Mouse (Mus musculus) ES-E14 (cell line): ENCODE measurements around the gene Grip1. TPM values are rescaled to one million over a fixed set of nuclear protein-coding genes. Genes with fewer than 3 reads are reported as not detected.

Experiments
- DNase-seq: peaks from one replicate; pipeline ENCODE4 v3.0.0-alpha.2; 2013; ENCODE audit warnings: low read depth, low spot score
- H3K27ac ChIP-seq: 2 replicates; pipeline ENCODE4 v1.5.1; 2012; ENCODE audit warnings: low read depth, mild to moderate bottlenecking, low read length, moderate library complexity, mixed read lengths; ENCODE audit not compliant: poor library complexity, insufficient read depth, severe bottlenecking
- H3K36me3 ChIP-seq: 2 replicates; pipeline ENCODE4 v1.6.1; 2012; ENCODE audit warnings: mild to moderate bottlenecking, low read length, moderate library complexity, mixed read lengths; ENCODE audit not compliant: control insufficient read depth, poor library complexity, insufficient read depth, severe bottlenecking
- H3K4me1 ChIP-seq, 2 experiments: fragments of 150-350 bp in 1 of 2; sonication (generic) in 1 of 2; 2 replicates each; pipeline ENCODE4 v1.6.1; 2012; ENCODE audit warnings: low read length in 2 of 2, mild to moderate bottlenecking in 1 of 2, mixed read lengths in 1 of 2; ENCODE audit not compliant: control insufficient read depth in 2 of 2, insufficient read depth in 2 of 2, poor library complexity in 1 of 2
- H3K4me3 ChIP-seq, 2 experiments: fragments of 150-350 bp in 1 of 2; sonication (generic) in 1 of 2; 2 replicates each; pipeline ENCODE4 v1.5.1; 2012; ENCODE audit warnings: low read length in 2 of 2, low read depth in 1 of 2, mild to moderate bottlenecking in 1 of 2, mixed read lengths in 1 of 2; ENCODE audit not compliant: insufficient read depth in 1 of 2, poor library complexity in 1 of 2, severe bottlenecking in 1 of 2
- H3K9ac ChIP-seq: 2 replicates; pipeline ENCODE4 v1.6.1; 2012; ENCODE audit warnings: low read depth, mild to moderate bottlenecking, low read length, mixed read lengths; ENCODE audit not compliant: poor library complexity, insufficient read depth, severe bottlenecking
- H3K9me3 ChIP-seq: fragments of 150-350 bp; sonication (generic); 2 replicates; pipeline ENCODE4 v1.6.1; 2012; ENCODE audit warnings: low read depth, mild to moderate bottlenecking, low read length; ENCODE audit not compliant: control insufficient read depth, insufficient read depth
- CHD2 ChIP-seq: IDR thresholded peaks from 2 replicates; pipeline ENCODE4 v1.6.1; 2014; ENCODE audit warnings: mild to moderate bottlenecking, low read depth, low read length, inconsistent platforms
- HCFC1 ChIP-seq: IDR thresholded peaks from 2 replicates; pipeline ENCODE4 v1.6.1; 2012; ENCODE audit warnings: low read length, inconsistent platforms, borderline replicate concordance; ENCODE audit not compliant: insufficient read depth
- MAFK ChIP-seq: IDR thresholded peaks from 2 replicates; pipeline ENCODE4 v1.6.1; 2014; ENCODE audit warnings: mild to moderate bottlenecking, low read depth, low read length, inconsistent platforms; ENCODE audit not compliant: insufficient read depth
- ZC3H11A ChIP-seq: IDR thresholded peaks from 2 replicates; pipeline ENCODE4 v1.6.1; 2012; ENCODE audit warnings: low read depth, mild to moderate bottlenecking, inconsistent platforms, low read length, borderline replicate concordance
- ZNF384 ChIP-seq: IDR thresholded peaks from 2 replicates; pipeline ENCODE4 v1.6.1; 2012; ENCODE audit warnings: low read depth, low read length, inconsistent platforms
- in situ Hi-C, 2 experiments: fragments of 600-800 bp; cut with MboI; formaldehyde crosslinking; loops; one replicate each; pipeline ENCODE4 v1.15.1; 2025; ENCODE audit warnings: low sequenced_read_pairs in 2 of 2, inconsistent platforms in 1 of 2; ENCODE audit not compliant: unreplicated experiment in 2 of 2
- total RNA-seq: library from RNA; depleted of rRNA; stranded (reverse); fragments of 300-350 nt; gene quantifications from 2 replicates; pipeline ENCODE4 v1.2.3, GENCODE M21; 2012

The Grip1 gene
- total RNA-seq, 1 experiment: 4.2 TPM

- TF ChIP-seq ZC3H11A: no peak
- TF ChIP-seq HCFC1: no peak
- no peak for TF ChIP-seq MAFK
- no peak for TF ChIP-seq CHD2
- no peak for TF ChIP-seq ZNF384
- no peak overlapping the region for H3K4me3 ChIP-seq
- DNase-seq: no peak
- in situ Hi-C loops: no loop called here
- no peaks in the 10 kb centered on the region for H3K9me3 ChIP-seq
- no peak overlapping the region for H3K27ac ChIP-seq
- H3K9ac ChIP-seq: no peak overlapping the region
- no peaks in the 10 kb centered on the region for H3K4me1 ChIP-seq
- no peaks in the 10 kb centered on the region for H3K36me3 ChIP-seq
These were observed 90.1 kb downstream of the Grip1 start for GRCm38 (mm10) chr10:119543771-119544170.

- Histone ChIP-seq H3K4me3 (no peak overlapping the region), H3K9ac (no peak overlapping the region), H3K4me1 (no peaks in the 10 kb centered on the region), H3K36me3 (no peaks in the 10 kb centered on the region), H3K27ac (no peak overlapping the region), H3K9me3 (no peaks in the 10 kb centered on the region)
- in situ Hi-C loops: no loop called here
- TF ChIP-seq HCFC1 (no peak), MAFK (no peak), ZC3H11A (no peak), CHD2 (no peak), ZNF384 (no peak)
- DNase-seq: no peak
These were observed 91.1 kb downstream of the Grip1 start for GRCm38 (mm10) chr10:119544743-119545142.

GRCm38 (mm10) chr10:119547875-119548274 is 94.2 kb downstream of the Grip1 start:
- TF ChIP-seq MAFK: no peak
- TF ChIP-seq HCFC1: no peak
- TF ChIP-seq ZC3H11A: no peak
- no peak for TF ChIP-seq CHD2
- no peak for TF ChIP-seq ZNF384
- H3K9ac ChIP-seq: no peak overlapping the region
- H3K27ac ChIP-seq: no peak overlapping the region
- in situ Hi-C loops: no loop called here
- no peaks in the 10 kb centered on the region for H3K4me1 ChIP-seq
- H3K9me3 ChIP-seq: no peaks in the 10 kb centered on the region
- no peak overlapping the region for H3K4me3 ChIP-seq
- H3K36me3 ChIP-seq: no peaks in the 10 kb centered on the region
- no peak for DNase-seq

GRCm38 (mm10) chr10:119548774-119549173 is 95.1 kb downstream of the Grip1 start:
- TF ChIP-seq CHD2 (no peak), ZNF384 (peak; percentile 4; the same call in 1 of the 2 replicates), MAFK (no peak), ZC3H11A (no peak), HCFC1 (no peak)

GRCm38 (mm10) chr10:119550630-119551029 is 97.0 kb downstream of the Grip1 start:
- TF ChIP-seq CHD2: no peak
- no peak for TF ChIP-seq ZNF384
- no peak for TF ChIP-seq MAFK
- no peak for TF ChIP-seq HCFC1
- TF ChIP-seq ZC3H11A: no peak
- in situ Hi-C loops: no loop called here
- no peaks in the 10 kb centered on the region for H3K36me3 ChIP-seq
- no peak overlapping the region for H3K4me3 ChIP-seq
- no peak overlapping the region for H3K9ac ChIP-seq
- H3K4me1 ChIP-seq: no peaks in the 10 kb centered on the region
- no peak overlapping the region for H3K27ac ChIP-seq
- no peak for DNase-seq
- H3K9me3 ChIP-seq: no peaks in the 10 kb centered on the region

More at GRCm38 (mm10) chr10:119548774-119549173, 95.1 kb downstream of the Grip1 start:
- in situ Hi-C loops: no loop called here
- Histone ChIP-seq H3K27ac (no peak overlapping the region), H3K9me3 (no peaks in the 10 kb centered on the region), H3K4me3 (no peak overlapping the region), H3K9ac (no peak overlapping the region), H3K36me3 (no peaks in the 10 kb centered on the region), H3K4me1 (no peaks in the 10 kb centered on the region)
- DNase-seq: no peak
